In the genomic region with DNA sequence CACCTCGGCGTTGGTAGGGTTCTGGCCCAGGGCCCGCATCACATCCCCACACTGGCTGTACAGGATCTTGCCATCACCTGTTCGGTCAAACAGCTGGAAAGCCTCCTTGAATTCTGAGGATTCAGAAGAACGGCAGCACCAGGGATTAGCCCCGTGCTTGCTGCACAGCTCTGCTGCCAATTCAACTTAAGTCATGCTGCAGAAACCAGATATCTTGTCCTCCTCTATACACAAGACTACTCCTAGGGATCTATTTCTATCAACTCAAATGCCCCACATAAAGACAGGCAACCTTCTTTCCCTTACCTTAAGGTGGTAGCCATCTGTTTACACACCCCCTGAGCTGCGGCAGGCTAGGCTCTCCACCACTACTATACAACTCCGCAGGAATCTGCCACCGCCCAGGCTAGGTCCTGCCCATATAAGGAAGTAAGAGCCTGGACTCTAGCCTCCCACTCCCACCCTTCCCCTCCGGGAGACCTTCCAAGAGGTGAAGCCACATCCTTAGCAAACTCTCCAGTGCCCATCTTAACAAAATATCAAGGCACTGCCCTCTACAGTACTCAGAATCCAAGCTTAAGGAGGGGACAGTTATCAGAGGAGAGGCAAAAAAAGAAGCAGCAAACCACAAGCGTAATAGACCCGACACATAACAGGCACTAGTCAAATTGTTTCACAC, we compare ENCODE assay signal across 8 mouse cellular contexts. TPM values are rescaled to one million over a fixed set of nuclear protein-coding genes. Genes with fewer than 3 reads are reported as not detected.
A peak's percentile ranks its signal among the peaks of the same experiment; 100 is the strongest.
DNase-seq lines count a peak whose midpoint lies in the region; ATAC-seq and TF ChIP-seq lines count a peak whose summit lies in the region.

No protein-coding gene starts in this region.

- peak overlapping the region; percentile 99 for H3K27ac ChIP-seq in brown adipose tissue, adult 24 weeks (replicated peaks; ENCODE audit: low read depth, low read length)
- H3K27ac ChIP-seq in forebrain, embryonic 13.5 days: peak overlapping the region; percentile 85
- peak overlapping the region; percentile 95 for H3K27ac ChIP-seq in hindbrain, embryonic 10.5 days
- peak overlapping the region; percentile 97 for H3K27ac ChIP-seq in small intestine, adult 2 months (ENCODE audit: insufficient read depth, low read depth, low read length)

- H3K4me2 ChIP-seq in forebrain, embryonic 13.5 days: peak overlapping the region; percentile 82

- TF ChIP-seq POLR2A in small intestine, adult 2 months (IDR thresholded peaks at IDR 0.05; ENCODE audit: low read depth, low read length): no peak; the same call in 1 of the 2 replicates

- intact Hi-C loops in left cerebral cortex, postnatal 14 days (cut with DNase I): loop anchor here (5.0 kb wide), 1 partner anchor 45 kb away; no protein-coding TSS in a partner anchor

- peak; percentile 20 for ATAC-seq in forebrain, embryonic 13.5 days
- peak; percentile 34 for ATAC-seq in megakaryocyte progenitor cell, adult 5-6 weeks (replicated peaks; ENCODE audit: poor library complexity)

- peak; percentile 61 for DNase-seq in layer of hippocampus, adult 9-11 months
- no peak for DNase-seq in layer of hippocampus, postnatal 25 days (ENCODE audit: extremely low spot score in 1 of 2, low spot score in 1 of 2)
- peak; percentile 46 for DNase-seq in hindbrain, embryonic 10.5 days (ENCODE audit: low spot score)
- DNase-seq in left cerebral cortex, postnatal 14 days (ENCODE audit: low spot score in 2 of 2): peak; percentile 58 to 61

- H3K36me3 ChIP-seq in forebrain, embryonic 13.5 days (ENCODE audit: poor library complexity, severe bottlenecking): peaks cover 43% of the 10 kb centered on the region
- peaks cover 48% of the 10 kb centered on the region for H3K36me3 ChIP-seq in hindbrain, embryonic 10.5 days
- H3K36me3 ChIP-seq in small intestine, adult 2 months (ENCODE audit: control insufficient read depth, insufficient read depth, low read length): peaks cover 38% of the 10 kb centered on the region

- peaks cover 6% of the 10 kb centered on the region for H3K4me1 ChIP-seq in brown adipose tissue, adult 24 weeks (ENCODE audit: control insufficient read depth, insufficient read depth, insufficient read length, low read length)
- H3K4me1 ChIP-seq in forebrain, embryonic 13.5 days: peaks cover 29% of the 10 kb centered on the region
- H3K4me1 ChIP-seq in hindbrain, embryonic 10.5 days (replicated peaks): peaks cover 49% of the 10 kb centered on the region
- H3K4me1 ChIP-seq in small intestine, adult 2 months (ENCODE audit: control insufficient read depth, insufficient read depth, insufficient read length, low read length): peaks cover 16% of the 10 kb centered on the region

- no peak for TF ChIP-seq CTCF in small intestine, adult 2 months (IDR thresholded peaks at IDR 0.05; ENCODE audit: extremely low read depth, insufficient read length, insufficient replicate concordance, low read depth, low read length)

- H3K9ac ChIP-seq in forebrain, embryonic 13.5 days: peak overlapping the region; percentile 88

- no peaks in the 10 kb centered on the region for H3K9me3 ChIP-seq in forebrain, embryonic 13.5 days (replicated peaks)
- no peaks in the 10 kb centered on the region for H3K9me3 ChIP-seq in hindbrain, embryonic 10.5 days

- WGBS in forebrain, embryonic 13.5 days: 27% methylated on average over 12 of the region's 12 CpGs
- 30% methylated on average over 12 of the region's 12 CpGs for WGBS in hindbrain, embryonic 10.5 days
- WGBS in small intestine, adult 2 months: 3% methylated on average over 12 of the region's 12 CpGs

- peaks cover 3% of the 10 kb centered on the region; the same call in 1 of the 2 replicates for H3K27me3 ChIP-seq in forebrain, embryonic 13.5 days
- H3K27me3 ChIP-seq in hindbrain, embryonic 10.5 days (ENCODE audit: insufficient read depth, poor library complexity, severe bottlenecking): peaks cover 8% of the 10 kb centered on the region
- no peaks in the 10 kb centered on the region for H3K27me3 ChIP-seq in small intestine, adult 2 months (ENCODE audit: control insufficient read depth, insufficient read depth, low read length)

- H3K4me3 ChIP-seq in brown adipose tissue, adult 24 weeks (ENCODE audit: insufficient read depth, low read depth, low read length): peak overlapping the region; percentile 88
- peak overlapping the region; percentile 73 for H3K4me3 ChIP-seq in forebrain, embryonic 13.5 days
- H3K4me3 ChIP-seq in hindbrain, embryonic 10.5 days: peak overlapping the region; percentile 74
- H3K4me3 ChIP-seq in small intestine, adult 2 months (ENCODE audit: low read depth, low read length): peak overlapping the region; percentile 91

RNA-seq across cellular contexts. Expression of gene Myl6, which starts 1.2 kb away (rescaled TPM):
- 100 to 1,000 TPM; 551 to 619 TPM for total RNA-seq in layer of hippocampus, postnatal 25 days (2021)
- polyA plus RNA-seq in brown adipose tissue, adult 24 weeks (2012; ENCODE audit: insufficient read depth, insufficient read length, missing spikeins): 1,414 and 1,508 TPM in 2 replicates
- 740 and 741 TPM in 2 replicates for polyA plus RNA-seq in forebrain, embryonic 13.5 days (2015; fragmentation: Nextera tagmentation; extraction: Ambion mirVana)
- 866 and 958 TPM in 2 replicates for polyA plus RNA-seq in hindbrain, embryonic 10.5 days (2016; fragmentation: Nextera tagmentation; extraction: Ambion mirVana)
- 100 to 1,000 TPM; 606 to 662 TPM for total RNA-seq in left cerebral cortex, postnatal 14 days (2021)
- total RNA-seq in megakaryocyte progenitor cell, adult 5-6 weeks (2015): 760 and 847 TPM in 2 replicates
- 1,168 and 1,230 TPM in 2 replicates for total RNA-seq in megakaryocyte progenitor cell, adult 5-6 weeks (2017)
- polyA plus RNA-seq in small intestine, adult 2 months (2012; rRNA removed): 492 and 749 TPM in 2 replicates

RNA-seq across cellular contexts. Expression of gene Myl6b, which starts 5.7 kb away (rescaled TPM):
- total RNA-seq in layer of hippocampus, postnatal 25 days (2021): 10 to 100 TPM; 17.4 to 18.9 TPM
- polyA plus RNA-seq in brown adipose tissue, adult 24 weeks (2012; ENCODE audit: insufficient read depth, insufficient read length, missing spikeins): 13.5 and 24.5 TPM in 2 replicates
- 4.1 TPM in 2 replicates for polyA plus RNA-seq in forebrain, embryonic 13.5 days (2015; fragmentation: Nextera tagmentation; extraction: Ambion mirVana)
- 2.8 TPM in 2 replicates for polyA plus RNA-seq in hindbrain, embryonic 10.5 days (2016; fragmentation: Nextera tagmentation; extraction: Ambion mirVana)
- total RNA-seq in left cerebral cortex, postnatal 14 days (2021): 10 to 100 TPM; 19.1 to 21.7 TPM
- 7.6 and 7.8 TPM in 2 replicates for total RNA-seq in megakaryocyte progenitor cell, adult 5-6 weeks (2015)
- 0.64 and 1.7 TPM in 2 replicates for total RNA-seq in megakaryocyte progenitor cell, adult 5-6 weeks (2017)
- polyA plus RNA-seq in small intestine, adult 2 months (2012; rRNA removed): 0.43 and 1.2 TPM in 2 replicates

RNA-seq across cellular contexts. Expression of gene Esyt1, which starts 32.9 kb away (rescaled TPM):
- 1 to 10 TPM; 4.6 to 5.0 TPM for total RNA-seq in layer of hippocampus, postnatal 25 days (2021)
- 31.6 and 35.5 TPM in 2 replicates for polyA plus RNA-seq in brown adipose tissue, adult 24 weeks (2012; ENCODE audit: insufficient read depth, insufficient read length, missing spikeins)
- polyA plus RNA-seq in forebrain, embryonic 13.5 days (2015; fragmentation: Nextera tagmentation; extraction: Ambion mirVana): 7.0 and 7.7 TPM in 2 replicates
- 20.2 and 22.0 TPM in 2 replicates for polyA plus RNA-seq in hindbrain, embryonic 10.5 days (2016; fragmentation: Nextera tagmentation; extraction: Ambion mirVana)
- 1 to 10 TPM; 8.1 to 9.3 TPM for total RNA-seq in left cerebral cortex, postnatal 14 days (2021)
- 41.2 and 48.4 TPM in 2 replicates for total RNA-seq in megakaryocyte progenitor cell, adult 5-6 weeks (2015)
- total RNA-seq in megakaryocyte progenitor cell, adult 5-6 weeks (2017): 77.6 and 85.1 TPM in 2 replicates
- 20.0 and 26.3 TPM in 2 replicates for polyA plus RNA-seq in small intestine, adult 2 months (2012; rRNA removed)

RNA-seq across cellular contexts. Expression of gene Smarcc2, which starts 33.7 kb away (rescaled TPM):
- 100 to 1,000 TPM; 228 to 242 TPM for total RNA-seq in layer of hippocampus, postnatal 25 days (2021)
- polyA plus RNA-seq in brown adipose tissue, adult 24 weeks (2012; ENCODE audit: insufficient read depth, insufficient read length, missing spikeins): 63.7 and 94.7 TPM in 2 replicates
- polyA plus RNA-seq in forebrain, embryonic 13.5 days (2015; fragmentation: Nextera tagmentation; extraction: Ambion mirVana): 166 and 168 TPM in 2 replicates
- polyA plus RNA-seq in hindbrain, embryonic 10.5 days (2016; fragmentation: Nextera tagmentation; extraction: Ambion mirVana): 72.2 and 106 TPM in 2 replicates
- total RNA-seq in left cerebral cortex, postnatal 14 days (2021): 100 to 1,000 TPM; 199 to 211 TPM
- 70.4 and 74.5 TPM in 2 replicates for total RNA-seq in megakaryocyte progenitor cell, adult 5-6 weeks (2015)
- 52.8 and 66.9 TPM in 2 replicates for total RNA-seq in megakaryocyte progenitor cell, adult 5-6 weeks (2017)
- polyA plus RNA-seq in small intestine, adult 2 months (2012; rRNA removed): 44.0 and 98.4 TPM in 2 replicates

RNA-seq across cellular contexts. Expression of gene Zc3h10, which starts 54.8 kb away (rescaled TPM):
- 10 to 100 TPM; 13.2 to 14.8 TPM for total RNA-seq in layer of hippocampus, postnatal 25 days (2021)
- polyA plus RNA-seq in brown adipose tissue, adult 24 weeks (2012; ENCODE audit: insufficient read depth, insufficient read length, missing spikeins): 4.7 TPM in 2 replicates
- 18.3 and 19.4 TPM in 2 replicates for polyA plus RNA-seq in forebrain, embryonic 13.5 days (2015; fragmentation: Nextera tagmentation; extraction: Ambion mirVana)
- 16.9 and 19.9 TPM in 2 replicates for polyA plus RNA-seq in hindbrain, embryonic 10.5 days (2016; fragmentation: Nextera tagmentation; extraction: Ambion mirVana)
- total RNA-seq in left cerebral cortex, postnatal 14 days (2021): 10 to 100 TPM; 11.4 to 12.0 TPM
- total RNA-seq in megakaryocyte progenitor cell, adult 5-6 weeks (2015): 5.9 and 6.7 TPM in 2 replicates
- total RNA-seq in megakaryocyte progenitor cell, adult 5-6 weeks (2017): 10.2 and 13.3 TPM in 2 replicates
- 6.4 and 15.2 TPM in 2 replicates for polyA plus RNA-seq in small intestine, adult 2 months (2012; rRNA removed)

Comparison
In these comparisons a context has a peak if more than half of its experiments do, and no peak if none do; other contexts are left out.
1. DNase-seq: peak in layer of hippocampus, adult 9-11 months (single experiment), hindbrain, embryonic 10.5 days (single experiment) and left cerebral cortex, postnatal 14 days (2 of 2); none in layer of hippocampus, postnatal 25 days (0 of 2).
2. Peak in every context shown above with its lines, with median percentiles within 50 percentile points of each other: H3K27ac ChIP-seq and H3K4me3 ChIP-seq.